Mouse (Mus musculus) CD4-positive, CD25-positive, alpha-beta regulatory T cell, adult 2 months (primary cell): ENCODE data around the gene Ctcf.

Experiments
- DNase-seq: peaks from one replicate; pipeline ENCODE4 v3.0.0-alpha.2; 2012; ENCODE audit warnings: low read depth, low spot score

The Ctcf gene

DNA sequence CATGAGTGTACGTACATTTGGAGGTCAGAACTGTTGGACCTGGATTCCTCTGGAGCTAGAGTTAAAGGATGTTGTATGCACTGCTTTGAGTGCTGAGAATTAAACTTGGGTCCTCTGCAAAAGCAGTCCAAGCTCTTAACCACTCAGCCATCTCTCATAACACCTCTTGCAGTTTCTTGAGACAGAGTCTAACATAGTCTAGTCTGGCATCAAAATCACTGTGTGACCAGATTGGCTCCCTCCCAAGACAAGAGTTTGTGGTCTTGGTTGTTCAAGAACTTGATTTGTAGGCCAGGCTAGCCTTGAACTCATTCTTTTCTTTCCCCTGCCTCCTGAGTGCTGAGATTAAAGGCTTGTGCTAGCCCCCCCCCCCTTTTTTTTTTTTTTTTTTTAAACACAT is 12.6 kb downstream of the Ctcf start:
- DNase-seq = no peak

- DNase-seq = no peak
Measured at GRCm38 (mm10) chr8:105657641-105658040, 21.3 kb downstream of the Ctcf start.

DNA sequence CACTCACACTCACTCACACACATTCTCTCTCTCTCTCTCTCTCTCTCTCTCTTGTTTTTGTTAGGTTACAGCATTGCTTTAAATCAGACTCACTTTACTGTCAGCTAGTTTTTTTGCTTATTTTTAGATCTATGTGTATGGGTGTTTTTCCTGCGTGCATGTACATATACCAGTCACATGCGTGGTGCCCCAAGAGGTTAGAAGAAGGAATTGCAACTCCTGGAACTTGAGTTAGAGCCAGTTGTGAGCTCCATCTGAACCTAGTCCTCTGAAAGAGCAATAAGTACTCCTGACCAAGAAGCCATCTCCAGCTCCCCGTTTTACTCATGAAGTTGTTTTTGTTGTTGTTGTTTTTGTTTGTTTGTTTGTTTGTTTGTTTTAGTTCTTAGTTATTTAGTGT is 24.8 kb downstream of the Ctcf start:
- DNase-seq = peak; percentile 73

- DNase-seq = no peak
Measured at GRCm38 (mm10) chr8:105677891-105678290, 41.5 kb downstream of the Ctcf start.

GRCm38 (mm10) chr8:105685325-105685724 is 49.0 kb downstream of the Ctcf start:
- no peak for DNase-seq

DNA sequence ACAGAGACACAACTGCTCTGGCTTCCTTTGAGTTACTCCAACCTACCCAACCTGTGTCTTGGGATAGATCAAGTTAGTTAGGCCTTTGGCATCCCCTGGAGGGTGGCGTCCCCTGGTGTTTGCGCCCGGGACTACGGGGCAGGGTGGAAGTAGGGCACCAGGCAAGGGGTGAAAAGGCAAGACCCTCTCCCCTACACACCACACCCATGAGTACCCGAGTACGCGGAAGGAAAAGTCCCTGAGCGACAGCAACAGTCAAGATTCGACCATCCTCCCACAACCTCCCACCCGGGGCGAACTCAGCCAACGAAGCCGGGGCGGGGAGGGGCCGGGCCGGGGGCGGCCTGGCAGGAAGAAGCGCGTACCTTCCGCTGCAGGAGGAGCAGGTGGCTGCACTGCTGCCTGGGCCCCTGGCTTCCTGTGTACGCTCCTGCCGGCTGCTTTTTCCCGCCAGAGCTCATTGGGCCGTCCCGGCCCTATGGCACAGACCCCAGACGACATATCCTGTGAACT is 49.5 kb downstream of the Ctcf start, which contains the start of gene Carmil2:
Gene Carmil2, plus strand, starts transcription at position 479 of the 513 bp plus-strand sequence.
- peak; percentile 91 for DNase-seq

GRCm38 (mm10) chr8:105686551-105686950 is 50.2 kb downstream of the Ctcf start:
- DNase-seq = no peak

GRCm38 (mm10) chr8:105687512-105687911 is 51.1 kb downstream of the Ctcf start:
- no peak for DNase-seq

- no peak for DNase-seq
Measured at GRCm38 (mm10) chr8:105688242-105688752, 51.9 kb downstream of the Ctcf start.

DNA sequence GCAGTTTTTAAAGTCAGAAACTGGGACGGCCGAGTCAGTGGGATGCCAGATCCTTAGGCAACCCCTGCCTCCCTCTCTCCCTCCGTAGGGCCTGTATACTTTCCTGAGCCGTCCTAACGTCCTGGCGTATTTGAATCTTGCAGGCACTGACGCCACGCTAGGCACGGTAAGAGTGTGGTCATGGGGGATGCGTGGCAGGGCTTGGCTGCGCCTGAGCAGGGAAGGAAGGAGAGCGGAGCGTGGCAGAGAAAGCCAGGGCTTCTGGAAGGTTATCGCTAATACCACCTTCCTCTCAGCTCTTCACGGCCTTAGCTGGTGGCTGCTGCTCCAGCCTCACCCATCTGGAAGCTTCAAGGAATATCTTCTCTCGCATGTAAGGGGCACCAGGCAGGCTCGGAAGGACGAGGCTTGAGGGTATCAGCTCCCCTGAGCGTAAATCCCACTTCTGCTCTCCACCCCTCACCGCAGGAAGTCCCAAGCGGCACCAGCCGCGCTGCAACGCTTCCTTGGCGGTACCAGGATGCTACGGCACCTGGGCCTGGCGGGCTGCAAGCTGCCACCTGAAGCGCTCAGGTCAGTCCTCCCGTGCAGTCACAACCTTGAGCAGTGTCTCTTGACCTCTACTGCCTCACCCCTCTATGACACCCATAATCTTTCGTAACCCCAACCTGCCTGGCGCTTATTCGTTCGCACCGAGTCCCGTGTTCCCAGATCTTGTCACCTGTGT is 53.1 kb downstream of the Ctcf start:
- no peak for DNase-seq

DNA sequence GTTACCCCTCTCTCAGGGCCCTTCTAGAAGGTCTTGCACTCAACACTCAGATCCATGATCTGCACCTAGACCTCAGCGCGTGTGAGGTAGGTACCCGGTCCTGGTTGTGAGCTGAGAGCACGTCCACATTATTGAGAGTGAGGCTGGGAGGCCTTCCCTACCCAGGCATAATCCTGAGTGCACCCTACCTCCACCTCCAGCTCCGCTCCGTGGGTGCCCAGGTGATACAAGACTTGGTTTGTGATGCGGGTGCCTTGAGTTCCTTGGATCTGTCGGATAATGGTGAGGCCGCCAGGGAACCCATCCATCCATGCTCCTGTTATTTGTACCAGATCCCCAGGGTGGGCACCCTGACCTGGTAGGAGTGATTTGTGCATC is 53.6 kb downstream of the Ctcf start:
- no peak for DNase-seq

DNA sequence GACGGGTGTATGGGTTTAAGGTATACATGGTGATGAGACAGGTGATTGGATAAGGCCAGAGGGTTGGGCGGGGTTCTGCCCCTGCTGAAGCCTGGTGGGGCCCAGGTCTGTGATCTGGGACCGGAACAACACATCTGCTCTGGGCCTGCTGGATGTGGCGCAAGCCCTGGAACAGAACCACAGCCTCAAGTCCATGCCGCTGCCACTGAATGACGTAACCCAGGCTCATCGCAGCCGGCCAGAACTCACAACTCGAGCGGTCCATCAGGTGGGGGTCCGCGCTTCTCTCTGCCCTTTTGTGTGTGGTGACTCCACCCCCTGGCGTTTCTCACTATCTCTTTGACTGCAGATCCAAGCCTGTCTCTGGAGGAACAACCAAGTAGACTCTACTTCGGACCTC is 54.6 kb downstream of the Ctcf start:
- DNase-seq = no peak

DNA sequence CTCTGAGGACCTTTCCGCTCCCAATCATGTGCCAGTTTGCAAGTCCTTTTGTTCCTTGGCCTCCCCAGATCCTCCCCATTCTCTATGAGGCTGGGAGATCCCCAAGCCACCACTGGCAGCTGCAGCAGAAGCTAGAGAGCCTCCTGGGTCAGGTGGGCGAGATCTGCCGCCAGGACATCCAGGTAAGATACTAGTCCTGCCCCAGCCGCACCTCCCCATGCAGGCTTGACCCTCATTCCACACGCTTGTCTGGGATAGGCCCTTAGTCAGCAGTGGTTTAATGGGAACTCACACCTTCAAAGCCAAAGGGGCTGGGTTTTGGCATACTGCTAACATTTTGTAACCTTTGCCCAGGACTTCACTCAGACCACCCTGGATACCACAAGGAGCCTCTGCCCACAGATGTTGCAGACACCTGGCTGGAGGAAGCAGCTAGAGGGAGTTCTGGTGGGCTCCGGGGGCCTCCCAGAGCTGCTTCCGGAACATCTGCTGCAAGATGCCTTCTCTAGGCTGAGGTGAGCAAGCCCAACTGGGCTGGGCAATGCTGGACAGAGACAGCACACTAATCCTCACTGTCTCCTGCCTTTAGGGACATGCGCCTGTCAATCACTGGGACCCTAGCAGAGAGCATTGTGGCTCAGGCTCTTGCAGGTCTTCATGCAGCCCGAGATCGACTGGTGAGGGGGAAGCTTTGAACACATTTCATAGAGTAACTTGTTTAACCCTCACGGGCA is 56.2 kb downstream of the Ctcf start:
- DNase-seq = no peak

DNA sequence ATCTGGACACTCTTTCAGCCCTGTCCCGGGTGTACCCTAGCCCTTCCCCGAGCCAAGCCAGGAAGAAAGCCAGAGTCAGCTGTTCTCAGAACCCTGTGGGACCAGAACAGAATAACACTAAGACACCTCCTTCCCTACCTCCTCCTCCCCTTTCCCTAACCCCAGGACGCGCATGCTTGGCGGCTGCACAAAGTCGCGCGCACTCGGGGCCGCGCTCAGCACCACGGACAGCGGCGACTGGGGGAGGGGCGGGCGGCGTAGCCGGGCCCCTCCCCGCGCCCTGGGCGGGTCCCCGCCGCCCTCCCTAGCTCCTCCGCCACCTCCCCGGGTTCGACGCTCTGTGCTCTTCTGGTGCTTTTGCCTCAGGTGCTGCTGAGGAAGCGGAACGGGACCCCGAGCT is 57.3 kb downstream of the Ctcf start:
- DNase-seq = no peak

GRCm38 (mm10) chr8:105694051-105694799 is 57.9 kb downstream of the Ctcf start:
- no peak for DNase-seq

GRCm38 (mm10) chr8:105695080-105695780 is 58.9 kb downstream of the Ctcf start:
- DNase-seq = no peak

- no peak for DNase-seq
Measured at GRCm38 (mm10) chr8:105697196-105697780, 60.9 kb downstream of the Ctcf start.

- DNase-seq = no peak
Measured at GRCm38 (mm10) chr8:105698734-105699133, 62.4 kb downstream of the Ctcf start.

DNA sequence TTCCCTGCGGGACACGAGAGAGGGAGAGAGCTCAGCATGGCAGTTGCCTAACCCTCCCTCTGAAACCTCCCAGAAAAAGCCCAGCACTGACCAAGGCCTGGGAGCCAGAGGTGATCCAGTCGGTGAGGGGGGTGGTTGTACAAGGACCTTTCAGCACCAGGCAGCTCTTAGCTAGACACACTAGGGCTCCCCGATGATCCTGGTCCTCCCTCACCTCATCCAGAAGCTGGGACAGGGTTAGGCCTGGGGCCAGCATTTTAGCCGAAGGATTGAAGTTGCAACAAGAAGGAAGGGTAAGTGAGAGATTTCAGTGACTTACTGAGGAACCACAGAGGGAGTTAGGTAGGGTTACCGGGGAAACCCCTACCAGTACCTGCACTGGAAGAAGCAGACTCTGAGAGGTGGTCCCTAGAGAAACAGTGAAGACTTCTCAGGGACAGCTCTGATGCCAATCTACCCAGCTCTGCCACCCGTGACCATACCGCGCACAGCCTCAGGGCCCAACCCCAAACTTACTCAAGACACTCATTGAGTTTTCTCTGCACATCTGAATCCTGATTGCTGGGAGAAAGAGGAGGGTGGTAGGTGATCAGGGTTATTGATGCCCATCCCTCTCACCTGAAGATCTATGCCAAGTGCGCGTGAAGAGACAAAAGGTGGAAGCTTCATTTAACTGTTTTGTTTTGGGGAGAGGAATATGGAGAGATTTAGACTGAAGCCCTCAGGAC is 63.3 kb downstream of the Ctcf start:
- DNase-seq = no peak

DNA sequence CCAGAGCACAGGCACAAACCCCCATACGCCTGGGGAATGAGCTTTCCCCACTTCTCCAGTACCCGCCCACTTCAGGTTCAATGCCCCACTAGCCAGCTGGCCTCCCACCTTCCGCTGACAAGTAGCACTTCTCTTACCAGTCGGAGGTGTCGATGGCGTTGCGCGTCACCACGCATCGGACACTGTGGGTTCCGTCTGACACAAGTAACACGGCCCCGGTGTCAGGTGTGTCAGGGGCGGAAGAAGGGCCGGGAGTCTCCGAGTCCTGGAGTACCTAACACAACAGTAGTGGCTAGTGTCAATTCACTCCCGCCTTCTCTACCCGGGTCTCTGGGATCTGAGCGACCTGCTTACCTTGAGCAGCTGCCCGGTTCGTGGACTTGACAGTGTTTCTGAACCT is 64.2 kb downstream of the Ctcf start:
- peak; percentile 79 for DNase-seq
